Mouse (Mus musculus): Measurements from ENCODE around the gene Smarca1.

Smarca1 gene

DNA sequence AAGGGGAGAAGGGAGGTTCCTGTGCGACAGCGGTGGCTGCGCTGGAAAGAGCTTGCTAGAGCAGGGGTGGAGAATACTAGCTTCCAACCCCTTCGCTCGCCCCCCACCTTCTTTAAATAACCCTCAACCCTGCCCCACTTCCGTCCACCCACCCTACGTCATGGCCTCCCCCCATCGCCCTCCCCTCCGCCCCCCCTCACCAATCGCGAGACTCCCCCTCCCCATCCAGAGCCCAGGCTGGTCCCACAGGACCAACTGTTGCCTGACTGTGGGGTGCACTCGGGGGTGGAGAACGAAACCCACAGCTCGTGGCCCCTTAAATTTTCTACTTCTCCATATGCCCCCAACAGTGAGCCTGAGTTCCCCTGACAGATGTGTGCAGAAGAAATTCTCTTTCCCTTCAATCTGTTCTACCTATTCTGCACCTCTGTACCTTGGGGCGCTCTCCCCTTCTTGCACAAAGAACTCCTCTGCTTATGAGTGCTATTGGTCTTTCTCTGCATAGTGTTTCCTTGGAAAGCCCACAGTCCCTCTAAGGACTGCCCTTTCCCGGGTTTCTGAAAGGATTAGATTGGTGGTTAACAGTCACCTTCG is at the start of gene Smarca1:
TSS of gene Smarca1 (minus strand) at position 544 of the 594 bp plus-strand sequence.
- in situ Hi-C loops (cut with MboI): no loop called here

DNA sequence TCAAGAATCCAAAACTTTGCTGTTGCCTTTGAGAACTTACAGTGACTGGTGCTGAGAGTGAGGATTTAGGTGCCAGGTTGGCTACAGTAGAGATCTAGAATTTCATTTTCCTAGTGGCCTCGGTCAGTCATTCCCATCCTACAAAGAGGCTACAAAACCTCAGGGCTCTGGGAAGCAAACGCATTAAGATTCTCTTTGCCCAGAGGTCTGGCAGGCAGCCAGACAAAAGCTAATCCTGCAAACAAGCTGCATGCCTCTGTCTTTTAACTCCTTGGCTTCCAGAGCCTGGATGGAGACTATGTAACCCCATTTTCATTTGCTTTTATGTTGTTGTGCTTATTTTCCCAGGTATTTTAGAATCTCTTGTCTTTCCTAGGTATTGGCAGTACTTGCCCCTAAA is 45.0 kb upstream of the Smarca1 start:
- in situ Hi-C loops (cut with MboI): no loop called here

DNA sequence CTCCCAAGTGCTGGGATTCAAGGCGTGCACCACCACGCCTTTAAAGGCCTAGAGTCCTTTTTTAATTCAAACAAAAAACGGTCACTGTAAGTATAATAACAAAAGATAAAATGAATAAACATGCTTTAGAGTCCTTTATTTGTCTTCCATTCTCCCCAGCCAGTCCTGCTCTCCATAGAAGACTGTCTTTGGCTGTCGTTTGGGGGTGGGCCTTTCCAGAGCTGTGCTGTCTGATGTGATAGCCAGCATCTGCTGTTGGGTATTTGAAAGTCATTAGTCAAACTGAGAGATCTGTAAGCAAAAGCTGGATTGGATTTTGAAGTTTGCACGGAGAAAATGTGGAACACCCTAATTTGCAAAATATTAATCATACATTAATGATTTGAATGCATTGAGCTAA is 44.1 kb upstream of the Smarca1 start:
- in situ Hi-C loops (cut with MboI): no loop called here

DNA sequence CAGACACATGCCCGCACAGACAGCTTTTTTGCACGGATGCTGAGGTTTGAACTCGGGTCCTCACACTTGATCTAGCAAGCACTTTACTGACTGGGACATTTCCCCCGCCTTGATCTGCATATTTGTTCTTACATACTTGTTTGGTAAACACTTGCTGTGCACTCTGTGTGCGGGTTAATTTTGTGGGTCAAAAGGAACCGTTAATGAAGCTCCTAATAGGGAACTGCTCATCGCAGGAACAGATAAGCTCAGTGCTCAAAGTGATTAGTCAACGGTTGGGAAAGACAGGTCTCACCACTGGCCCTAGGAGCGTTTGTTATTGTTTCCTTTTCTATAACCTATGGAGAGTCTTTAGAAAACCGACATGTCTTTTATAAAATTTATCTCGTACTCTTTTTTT is 41.6 kb upstream of the Smarca1 start:
- in situ Hi-C loops (cut with MboI): no loop called here

DNA sequence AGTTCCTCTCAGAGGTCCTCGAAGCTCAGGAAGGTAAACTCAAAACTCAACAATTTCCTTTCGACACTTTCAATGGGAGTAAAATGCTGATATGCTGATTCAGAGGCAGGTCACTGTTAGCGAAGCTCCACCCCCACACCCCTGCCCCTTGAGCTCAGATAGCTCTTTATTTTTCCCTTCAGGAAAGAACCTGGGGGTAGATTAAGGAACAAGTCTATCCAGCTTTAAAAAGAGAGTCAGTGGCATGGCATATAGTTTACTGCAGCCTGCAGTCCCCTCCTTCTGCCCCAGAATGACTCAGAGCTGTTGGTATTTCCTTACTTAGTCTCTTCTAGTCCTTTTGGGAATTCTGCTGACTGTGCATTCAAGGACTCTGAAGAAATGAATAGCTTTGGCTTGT is 37.7 kb upstream of the Smarca1 start:
- in situ Hi-C loops (cut with MboI): no loop called here

DNA sequence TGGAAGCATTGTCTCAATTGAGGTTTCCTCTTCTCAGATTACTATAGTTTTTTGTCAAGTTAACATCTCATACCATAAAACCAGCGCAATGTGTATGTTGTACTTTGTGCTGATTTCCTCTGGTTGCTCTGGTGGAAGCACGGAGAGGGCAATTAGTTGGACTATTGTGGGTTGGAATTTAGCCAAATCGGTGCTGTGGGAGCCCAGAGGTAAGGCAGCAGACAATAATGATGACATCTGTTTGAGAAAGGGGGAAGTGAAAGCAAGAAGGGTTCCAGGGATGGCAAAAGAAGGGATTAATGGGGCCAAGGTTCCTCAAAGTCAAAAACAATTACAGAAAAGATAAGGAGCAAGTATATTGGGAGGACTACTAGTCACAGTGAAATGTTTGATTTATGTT is 35.2 kb upstream of the Smarca1 start:
- in situ Hi-C loops (cut with MboI): no loop called here

DNA sequence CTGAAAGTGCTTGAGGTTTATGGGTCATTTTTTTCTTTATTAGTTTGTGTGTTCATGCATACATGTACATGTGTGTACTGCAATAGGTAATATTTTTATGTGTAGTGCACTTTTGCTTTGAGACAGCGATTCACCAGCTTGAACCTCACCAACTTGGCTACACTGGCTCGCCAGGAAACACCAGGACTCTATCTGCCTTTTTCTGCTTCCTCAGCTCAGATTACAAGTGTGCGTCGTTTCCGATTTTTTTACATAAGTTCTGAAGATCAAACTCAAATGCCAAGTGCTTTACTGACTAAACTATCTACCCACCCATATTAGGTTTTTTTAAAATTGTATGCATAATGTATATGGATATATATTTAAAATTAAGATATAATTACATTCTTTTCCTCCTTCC is 27.8 kb upstream of the Smarca1 start:
- in situ Hi-C loops (cut with MboI): no loop called here

DNA sequence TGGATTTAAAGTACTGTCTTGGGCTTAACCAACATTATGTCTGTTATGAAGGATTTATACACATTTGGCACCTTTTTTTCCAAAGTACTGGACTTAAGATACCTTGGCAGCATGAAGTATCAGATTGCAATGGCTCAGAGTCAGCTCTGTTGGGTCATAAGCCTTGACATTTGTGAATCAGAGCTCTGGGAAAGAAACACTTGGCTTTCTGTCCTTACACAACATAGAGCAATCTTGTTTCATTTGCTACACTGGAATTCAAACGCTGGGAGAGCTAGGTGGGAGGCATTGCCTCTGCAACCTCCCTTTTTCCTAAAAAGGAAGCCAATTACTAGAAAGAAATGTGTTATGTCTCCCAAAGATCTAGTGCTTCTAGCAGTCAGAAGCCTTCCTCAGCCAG is 24.1 kb upstream of the Smarca1 start:
- in situ Hi-C loops (cut with MboI): no loop called here

DNA sequence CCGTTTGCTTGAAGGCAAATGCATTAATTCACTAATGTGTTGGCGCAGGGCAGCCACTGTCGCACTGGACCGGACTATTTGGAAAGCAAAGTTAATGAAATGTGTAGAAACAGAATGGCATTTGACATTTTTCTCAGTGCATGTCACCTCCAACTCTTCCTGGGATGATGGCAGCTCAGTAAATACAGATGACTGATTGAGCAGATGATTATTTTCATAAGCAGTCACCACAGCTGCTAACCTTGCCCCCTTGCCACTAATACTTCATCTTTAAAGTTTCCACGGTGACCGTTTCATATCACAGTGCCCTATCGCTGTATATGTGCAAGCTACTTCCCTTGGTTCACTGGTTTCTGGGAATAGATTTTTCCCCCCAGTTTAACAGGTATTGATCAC is 20.8 kb upstream of the Smarca1 start:
- in situ Hi-C loops (cut with MboI): no loop called here

DNA sequence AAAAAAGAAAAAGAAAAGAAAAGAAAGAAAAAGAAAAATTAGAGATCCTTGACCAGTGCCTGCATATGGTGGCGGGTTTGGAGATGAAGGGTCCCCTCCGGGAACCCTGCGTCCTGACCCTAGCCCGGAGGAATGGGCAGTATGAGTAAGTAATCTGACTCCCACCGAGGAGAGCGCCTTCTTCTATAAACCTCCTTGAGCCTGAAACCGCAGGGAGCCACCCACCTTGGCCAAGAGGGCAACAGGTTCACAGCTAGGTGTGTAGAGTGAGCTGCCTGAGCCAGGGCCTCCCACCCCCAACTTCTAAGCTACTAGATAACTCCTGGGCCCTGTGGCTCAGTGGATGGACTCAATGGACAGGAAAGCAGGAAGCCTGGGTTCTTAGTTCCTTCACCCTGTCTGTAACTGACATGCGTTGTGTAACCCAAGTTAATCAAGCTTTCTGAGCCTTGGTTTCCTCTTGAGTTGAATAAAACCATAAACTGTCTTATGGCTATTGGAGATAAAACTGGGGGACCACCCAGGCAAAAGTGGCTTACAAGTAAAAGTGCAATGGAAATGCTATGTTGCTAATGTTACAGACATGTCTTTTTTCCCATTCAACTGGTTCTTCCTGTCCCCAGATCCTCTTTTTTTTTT is 20.2 kb upstream of the Smarca1 start:
- in situ Hi-C loops (cut with MboI): no loop called here

DNA sequence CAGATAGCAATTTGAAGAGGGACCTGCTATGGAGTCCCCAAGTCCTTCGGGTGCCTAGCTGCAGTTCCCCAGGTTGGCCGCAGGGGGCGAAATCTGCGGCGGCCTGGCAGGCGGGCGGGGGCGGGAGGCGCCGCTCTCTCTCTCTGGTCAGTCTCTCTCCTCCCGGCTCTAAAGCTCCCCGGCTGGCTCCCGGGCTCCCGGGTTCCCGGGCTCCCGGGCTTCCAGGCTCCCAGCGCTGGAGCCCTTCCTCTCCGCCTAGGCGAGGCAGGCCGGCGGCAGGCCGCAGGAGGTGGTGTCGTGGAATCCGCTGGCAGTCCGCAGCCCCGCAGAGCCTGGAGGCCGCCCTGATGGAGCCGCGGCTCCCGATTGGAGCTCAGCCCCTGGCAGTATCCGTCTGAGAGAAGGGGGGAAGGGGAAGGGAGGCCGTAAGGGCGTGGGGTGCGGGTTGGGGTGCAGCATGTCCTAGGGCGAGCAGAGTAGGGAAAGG is 19.6 kb upstream of the Smarca1 start, which contains the start of gene Ocrl:
TSS of gene Ocrl (plus strand) at position 82 of the 487 bp plus-strand sequence.
- in situ Hi-C loops (cut with MboI): no loop called here

DNA sequence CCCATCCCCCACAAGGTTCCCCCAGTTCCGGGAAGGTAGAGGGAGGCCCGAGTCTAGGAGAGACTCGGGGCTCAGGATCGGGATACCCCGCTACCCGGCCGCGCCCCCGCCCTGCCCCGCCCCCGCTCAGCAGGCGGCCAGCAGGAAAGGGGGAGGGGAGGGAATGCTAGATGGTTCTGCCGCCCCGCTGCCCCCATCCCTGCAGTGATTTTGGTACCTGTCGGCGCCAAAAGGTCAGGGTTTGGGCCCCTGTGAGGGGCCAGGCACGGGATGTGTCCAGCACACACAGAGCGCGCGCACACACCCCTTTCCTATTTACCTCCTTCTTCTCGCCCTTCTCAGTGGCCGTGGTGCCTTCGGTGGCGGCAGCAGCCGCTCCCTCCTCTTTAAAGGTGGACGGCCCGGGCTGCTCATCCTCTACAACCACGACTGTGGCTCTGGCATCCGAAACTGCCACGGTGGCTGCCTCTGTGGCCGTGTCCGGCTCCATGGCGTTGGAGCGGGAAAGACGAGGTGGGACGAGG is 805 bp downstream of the Smarca1 start:
- in situ Hi-C loops (cut with MboI): no loop called here

DNA sequence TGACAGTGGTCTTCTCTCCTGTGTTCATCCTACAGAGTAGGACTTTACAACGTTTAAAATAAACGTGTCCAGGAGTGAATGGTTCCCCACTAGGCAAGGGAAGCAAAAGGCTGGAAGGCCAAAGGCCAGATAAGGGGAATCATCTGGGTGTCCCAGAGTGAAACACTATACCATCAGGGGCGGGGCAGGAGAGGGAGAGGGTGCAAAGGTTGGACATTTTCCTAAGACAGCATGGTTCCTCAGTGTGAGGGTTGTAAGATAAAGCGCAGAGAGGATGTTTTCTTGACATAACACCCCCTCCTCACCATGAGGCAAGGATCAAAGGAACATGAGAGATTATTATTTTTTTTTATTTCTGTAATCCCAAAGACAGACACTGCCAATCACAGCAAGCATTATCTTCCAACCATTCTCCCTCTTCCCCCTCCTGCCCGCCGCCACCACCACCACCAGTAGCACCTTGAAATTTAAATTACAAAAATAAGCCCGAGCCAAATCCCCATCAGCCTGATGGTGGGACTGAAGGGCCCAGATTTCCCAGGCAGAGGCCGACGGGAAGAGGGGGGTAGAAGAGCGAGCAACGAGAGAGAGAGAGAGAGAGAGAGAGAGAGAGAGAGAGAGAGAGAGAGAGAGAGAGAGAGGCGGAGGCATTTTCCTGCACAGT is 1.4 kb downstream of the Smarca1 start:
- in situ Hi-C loops (cut with MboI): no loop called here

DNA sequence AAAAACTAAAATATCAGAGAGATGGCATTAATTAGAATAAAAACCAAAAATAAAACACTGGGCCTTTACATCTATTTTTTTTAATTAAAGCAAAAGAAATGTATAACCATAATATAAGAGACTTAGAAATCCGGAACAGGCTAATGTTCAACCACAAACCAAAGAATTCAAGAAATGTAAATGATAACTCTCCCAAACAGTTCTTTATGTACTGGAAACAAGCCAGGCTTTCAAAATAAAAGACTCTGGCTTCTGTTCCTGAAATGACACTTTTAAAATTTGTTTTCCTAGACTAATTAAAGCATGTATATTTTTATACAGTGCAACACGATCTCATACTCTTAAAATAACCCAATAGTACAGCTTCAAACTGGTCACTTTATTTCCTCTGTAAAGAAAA is 5.4 kb downstream of the Smarca1 start:
- in situ Hi-C loops (cut with MboI): no loop called here

DNA sequence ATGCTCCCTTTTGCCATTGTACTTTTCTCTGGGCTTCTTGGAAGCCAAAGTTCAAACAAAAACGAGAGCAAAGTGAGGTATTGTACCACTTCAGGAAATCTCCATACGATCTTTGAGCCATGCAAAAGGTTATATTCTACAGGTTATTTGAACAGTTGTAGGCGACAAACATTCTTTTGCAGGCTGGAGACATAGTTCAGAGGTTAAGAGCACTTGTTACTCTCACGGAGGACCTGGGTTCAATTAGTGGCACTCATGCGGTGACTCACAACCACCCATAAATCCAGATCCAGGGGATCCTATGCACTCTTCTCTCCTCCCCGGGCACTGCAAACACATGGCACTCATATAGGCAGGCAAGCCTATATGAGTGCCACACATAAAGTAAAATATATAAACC is 10.0 kb downstream of the Smarca1 start:
- in situ Hi-C loops (cut with MboI): no loop called here

DNA sequence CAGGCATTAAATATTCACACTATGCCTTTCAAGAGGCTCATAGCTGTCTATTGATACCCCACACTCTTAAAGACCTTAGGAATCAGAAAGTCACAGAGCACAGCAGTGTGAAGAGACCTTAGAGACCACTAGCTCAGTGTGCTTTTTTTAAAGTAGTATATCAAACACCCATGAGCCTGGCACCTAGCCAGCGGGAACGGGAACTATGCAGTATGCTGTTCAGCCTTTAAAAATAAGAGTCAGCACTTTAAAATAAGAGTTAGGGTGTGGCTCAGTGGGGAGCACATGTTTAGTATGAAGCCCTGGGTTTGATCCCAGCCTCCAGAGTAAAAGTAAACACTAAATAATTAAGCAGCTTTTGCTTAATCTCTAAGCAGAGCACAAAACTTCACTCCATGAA is 12.7 kb downstream of the Smarca1 start:
- in situ Hi-C loops (cut with MboI): no loop called here

DNA sequence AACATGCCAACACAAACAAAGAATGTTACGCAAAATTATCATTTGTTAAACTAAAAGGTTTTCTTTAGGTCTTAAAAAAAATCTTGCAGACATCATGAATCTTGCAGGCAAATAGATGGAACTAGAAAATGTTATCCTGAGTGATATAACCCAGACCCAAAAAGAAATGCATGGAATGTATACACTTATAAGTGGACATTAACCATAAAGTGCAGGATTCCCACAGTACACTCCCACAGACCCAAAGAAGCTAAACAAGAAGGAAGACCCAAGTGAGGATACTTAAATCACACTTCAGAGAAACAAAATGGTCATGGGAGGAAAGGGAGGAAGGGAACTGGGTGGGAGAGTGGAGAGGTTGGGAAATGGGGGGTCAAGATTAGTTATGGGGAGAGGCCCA is 34.2 kb downstream of the Smarca1 start:
- in situ Hi-C loops (cut with MboI): no loop called here

DNA sequence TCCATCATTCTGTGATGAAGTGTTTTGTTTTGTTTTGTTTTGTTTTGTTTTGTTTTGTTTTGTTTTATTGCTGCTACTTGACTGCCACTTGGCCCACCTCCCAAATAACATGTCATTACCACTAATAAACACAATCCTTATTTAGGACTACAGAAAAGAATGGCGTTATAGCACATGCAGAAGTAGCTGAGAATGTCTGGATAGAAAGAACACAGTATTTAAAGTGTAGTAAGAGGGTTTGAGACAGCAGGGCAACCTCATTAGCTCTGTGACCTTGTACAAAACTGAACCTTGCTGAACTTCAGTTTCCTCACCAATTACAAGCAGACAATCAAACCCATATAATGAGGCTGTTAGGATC is 57.0 kb downstream of the Smarca1 start:
- in situ Hi-C loops (cut with MboI): no loop called here

DNA sequence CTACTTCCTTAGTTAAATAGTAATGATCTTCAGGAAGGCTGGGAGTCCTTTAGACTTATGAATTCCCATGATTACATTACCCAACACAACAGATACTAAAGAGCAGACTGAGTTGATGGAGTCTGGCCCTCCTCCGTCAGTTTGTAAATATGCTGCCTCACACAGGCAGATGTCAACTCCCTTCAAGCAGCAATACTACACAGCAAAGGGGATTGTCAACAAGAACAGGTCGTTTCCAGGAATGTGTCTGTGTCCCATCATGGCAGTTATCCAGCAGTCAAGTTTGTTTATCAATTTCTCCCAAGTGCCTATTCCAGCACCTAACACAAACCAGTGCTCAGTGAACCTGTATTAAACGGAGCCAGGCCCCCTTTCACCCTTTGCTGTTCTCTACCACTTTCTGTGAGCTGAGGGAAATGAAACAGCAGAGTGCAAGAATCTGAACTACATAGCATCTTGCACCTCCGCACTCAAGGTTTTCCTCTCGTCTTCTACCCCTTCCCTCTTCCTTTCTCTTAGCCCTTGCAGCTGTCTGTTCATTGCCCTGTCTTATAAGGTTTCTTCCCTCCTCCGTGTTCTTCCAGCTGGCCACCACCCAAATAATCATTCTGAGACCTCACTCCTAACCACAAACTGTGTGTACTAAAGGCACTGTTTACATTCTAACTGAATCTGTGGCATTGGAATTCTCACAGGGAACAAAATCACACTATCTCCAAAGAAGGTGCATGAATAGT is 57.5 kb downstream of the Smarca1 start:
- in situ Hi-C loops (cut with MboI): no loop called here

DNA sequence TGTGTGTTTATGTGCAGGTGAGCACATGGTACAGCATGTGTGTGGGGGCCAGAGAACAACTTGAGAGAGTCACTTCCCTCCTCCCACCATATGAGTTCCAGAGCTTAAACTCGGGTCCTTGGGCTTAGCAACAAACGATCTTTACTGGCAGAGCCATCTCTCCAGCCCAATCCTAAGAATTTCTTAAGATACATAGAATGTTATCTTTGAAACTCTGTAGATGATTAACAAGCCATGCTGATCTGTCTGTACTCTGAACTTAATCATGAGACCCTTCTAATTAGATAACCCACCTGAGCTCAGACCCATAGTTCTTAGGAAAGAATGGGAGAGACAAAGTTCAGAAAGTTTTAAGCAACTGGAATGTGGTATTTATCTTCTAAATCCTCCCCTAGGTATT is 59.3 kb downstream of the Smarca1 start:
- in situ Hi-C loops (cut with MboI): no loop called here

DNA sequence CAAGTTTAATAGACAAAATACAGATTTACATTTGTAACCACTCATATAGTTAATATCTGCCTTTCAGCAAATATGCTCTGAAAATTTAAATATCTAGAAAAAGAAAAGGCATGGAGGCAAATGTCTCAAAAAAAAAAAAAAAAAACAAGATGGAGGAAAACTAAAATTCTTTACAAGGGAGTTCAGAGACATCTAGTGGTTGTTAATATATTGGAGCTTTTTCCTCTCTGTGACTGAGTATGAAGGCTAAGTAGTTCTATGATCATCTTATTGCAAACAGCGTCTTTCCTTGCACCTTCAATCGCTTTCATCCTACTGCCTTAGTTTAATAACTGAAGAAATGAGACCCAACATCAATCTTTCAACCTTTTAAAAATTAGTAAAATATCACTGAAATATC is 72.2 kb downstream of the Smarca1 start:
- in situ Hi-C loops (cut with MboI): no loop called here

DNA sequence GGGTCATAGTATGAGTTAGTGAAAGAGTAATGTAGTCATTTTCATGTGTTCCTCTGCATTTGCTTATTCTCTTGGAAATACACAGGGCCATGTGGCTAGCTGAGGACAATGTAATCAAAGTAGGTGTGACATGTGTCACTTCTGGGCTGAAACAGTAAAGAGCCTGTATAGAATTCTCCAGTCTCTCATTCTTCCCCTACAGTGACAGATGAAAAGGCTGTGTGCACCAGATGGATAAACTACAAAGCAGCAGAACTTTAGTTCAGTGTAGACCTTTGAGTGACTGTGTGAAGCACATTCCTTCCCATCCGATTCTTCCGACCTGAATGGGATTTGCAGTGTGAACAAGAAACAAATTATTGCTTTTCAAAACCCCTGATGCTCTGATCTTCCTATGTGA is 84.1 kb downstream of the Smarca1 start:
- in situ Hi-C loops (cut with MboI): no loop called here

DNA sequence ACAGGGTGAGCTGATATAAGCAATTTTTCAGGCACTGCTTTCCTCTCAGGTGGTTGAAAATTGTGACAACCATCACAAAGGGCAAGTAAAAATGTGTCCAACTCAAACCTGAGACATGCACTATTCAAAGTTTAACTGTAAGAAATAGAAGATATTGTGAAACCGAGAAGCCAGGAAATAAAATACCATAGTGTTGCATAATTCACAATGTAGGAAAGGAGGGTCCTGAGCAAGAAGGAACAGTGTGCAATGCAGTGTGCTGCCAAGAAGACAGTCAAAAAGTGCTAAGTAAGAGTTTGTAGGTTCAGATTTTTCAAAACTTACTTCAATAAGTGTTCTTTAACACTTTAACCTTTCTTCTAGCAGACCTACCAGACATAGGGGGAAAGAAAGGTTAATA is 128.3 kb downstream of the Smarca1 start:
- in situ Hi-C loops (cut with MboI): no loop called here
